Mouse (Mus musculus): ENCODE data around the gene Rassf10. TPM values are rescaled to one million over a fixed set of nuclear protein-coding genes. Genes with fewer than 3 reads are reported as not detected.

Rassf10 gene
- polyA plus RNA-seq, 2 experiments = 2.1 to 4.5 TPM

- peaks cover 33% of the 10 kb centered on the region for H3K27me3 ChIP-seq (ENCODE audit: control insufficient read depth, insufficient read depth, low read length)
- TF ChIP-seq POLR2A (IDR thresholded peaks at IDR 0.05; ENCODE audit: borderline replicate concordance, extremely low read depth, insufficient read depth, insufficient read length) = no peak
- ATAC-seq (ENCODE audit: low FRiP score, low read depth) = no peak
- H3K4me2 ChIP-seq (replicated peaks; ENCODE audit: low read depth, low read length, severe bottlenecking) = no peak overlapping the region
- no peak overlapping the region for H3K4me3 ChIP-seq (replicated peaks; ENCODE audit: low read length)
- DNase-seq (ENCODE audit: low spot score) = no peak
- no peaks in the 10 kb centered on the region for H3K9me3 ChIP-seq (ENCODE audit: control insufficient read depth, low read length)
- H3K4me1 ChIP-seq (ENCODE audit: control insufficient read depth, insufficient read depth, low read length) = peaks cover 13% of the 10 kb centered on the region; the same call in 1 of the 2 replicates
- H3K27ac ChIP-seq (replicated peaks; ENCODE audit: low read depth, low read length) = no peak overlapping the region
- no peaks in the 10 kb centered on the region for H3K36me3 ChIP-seq (ENCODE audit: control insufficient read depth, insufficient read depth, low read length)
- WGBS = 70% methylated on average over 7 of the region's 7 CpGs
- H3K9ac ChIP-seq (ENCODE audit: low read depth, low read length, severe bottlenecking) = no peak overlapping the region
Measured at GRCm38 (mm10) chr7:112956961-112957360, 3.2 kb downstream of the Rassf10 start.

DNA sequence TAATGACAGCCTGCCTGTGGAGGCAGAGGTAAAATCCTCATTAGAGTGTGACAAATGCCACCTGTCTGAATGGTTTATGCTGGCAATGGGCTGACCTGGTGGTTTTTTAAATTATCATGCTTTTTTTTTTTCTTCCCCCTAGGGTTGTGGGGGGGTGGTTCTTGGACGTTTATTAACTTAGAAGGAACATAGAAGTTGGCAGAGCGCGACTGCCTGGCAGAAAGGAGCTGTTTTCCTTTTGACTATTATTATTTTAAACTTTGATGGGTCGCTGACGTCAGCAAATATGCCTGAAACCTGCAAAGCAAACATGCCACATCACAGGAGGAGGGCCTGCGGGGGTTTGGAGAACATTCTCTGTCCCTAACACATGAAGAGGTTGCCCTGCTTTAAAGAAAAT, 3.9 kb downstream of the Rassf10 start:
- H3K27ac ChIP-seq (replicated peaks; ENCODE audit: low read depth, low read length) = no peak overlapping the region
- TF ChIP-seq POLR2A (IDR thresholded peaks at IDR 0.05; ENCODE audit: borderline replicate concordance, extremely low read depth, insufficient read depth, insufficient read length) = no peak
- DNase-seq (ENCODE audit: low spot score) (no peak), ATAC-seq (ENCODE audit: low FRiP score, low read depth) (no peak)
- peaks cover 33% of the 10 kb centered on the region for H3K27me3 ChIP-seq (ENCODE audit: control insufficient read depth, insufficient read depth, low read length)
- H3K9me3 ChIP-seq (ENCODE audit: control insufficient read depth, low read length) = no peaks in the 10 kb centered on the region
- peaks cover 13% of the 10 kb centered on the region; the same call in 1 of the 2 replicates for H3K4me1 ChIP-seq (ENCODE audit: control insufficient read depth, insufficient read depth, low read length)
- no peak overlapping the region for H3K4me2 ChIP-seq (replicated peaks; ENCODE audit: low read depth, low read length, severe bottlenecking)
- H3K36me3 ChIP-seq (ENCODE audit: control insufficient read depth, insufficient read depth, low read length) = no peaks in the 10 kb centered on the region
- H3K4me3 ChIP-seq (replicated peaks; ENCODE audit: low read length) = no peak overlapping the region
- no peak overlapping the region for H3K9ac ChIP-seq (ENCODE audit: low read depth, low read length, severe bottlenecking)
- WGBS = 43% methylated on average over 6 of the region's 6 CpGs

DNA sequence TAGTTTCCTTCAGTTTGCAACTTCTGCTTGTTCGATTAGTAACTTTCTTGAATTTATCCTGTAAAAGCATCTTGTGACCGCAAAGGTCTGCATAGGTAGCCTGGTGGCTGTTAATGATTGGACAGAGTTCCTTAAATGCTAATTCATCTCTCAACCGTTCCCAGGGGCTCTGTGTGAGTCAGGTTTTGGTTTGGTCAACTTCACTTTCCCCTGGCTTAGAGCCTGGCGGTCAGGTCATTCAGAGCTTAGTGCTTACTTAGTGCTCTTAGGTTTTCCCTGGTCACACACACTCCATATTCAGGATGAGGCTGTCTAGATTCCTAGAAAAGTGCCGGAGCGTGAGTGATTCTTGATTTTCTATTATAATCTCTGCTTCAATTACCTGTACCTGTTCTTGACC, 12.6 kb downstream of the Rassf10 start:
- Histone ChIP-seq H3K4me1 (ENCODE audit: control insufficient read depth, insufficient read depth, low read length) (no peaks in the 10 kb centered on the region), H3K36me3 (ENCODE audit: control insufficient read depth, insufficient read depth, low read length) (no peaks in the 10 kb centered on the region), H3K27ac (replicated peaks; ENCODE audit: low read depth, low read length) (no peak overlapping the region), H3K27me3 (ENCODE audit: control insufficient read depth, insufficient read depth, low read length) (no peaks in the 10 kb centered on the region), H3K4me2 (replicated peaks; ENCODE audit: low read depth, low read length, severe bottlenecking) (no peak overlapping the region), H3K9ac (ENCODE audit: low read depth, low read length, severe bottlenecking) (no peak overlapping the region), H3K9me3 (ENCODE audit: control insufficient read depth, low read length) (peaks cover 8% of the 10 kb centered on the region), H3K4me3 (replicated peaks; ENCODE audit: low read length) (no peak overlapping the region)
- TF ChIP-seq POLR2A (IDR thresholded peaks at IDR 0.05; ENCODE audit: borderline replicate concordance, extremely low read depth, insufficient read depth, insufficient read length) = no peak
- ATAC-seq (ENCODE audit: low FRiP score, low read depth) (no peak), DNase-seq (ENCODE audit: low spot score) (no peak)
- WGBS = 45% methylated on average over 6 of the region's 6 CpGs

GRCm38 (mm10) chr7:112966786-112967185, 13.0 kb downstream of the Rassf10 start:
- no peak for DNase-seq (ENCODE audit: low spot score)
- ATAC-seq (ENCODE audit: low FRiP score, low read depth) = no peak
- TF ChIP-seq POLR2A (IDR thresholded peaks at IDR 0.05; ENCODE audit: borderline replicate concordance, extremely low read depth, insufficient read depth, insufficient read length) = no peak

GRCm38 (mm10) chr7:112983316-112983715, 29.6 kb downstream of the Rassf10 start:
- H3K9ac ChIP-seq (ENCODE audit: low read depth, low read length, severe bottlenecking) = no peak overlapping the region
- ATAC-seq (ENCODE audit: low FRiP score, low read depth) = no peak
- no peaks in the 10 kb centered on the region for H3K4me1 ChIP-seq (ENCODE audit: control insufficient read depth, insufficient read depth, low read length)
- H3K9me3 ChIP-seq (ENCODE audit: control insufficient read depth, low read length) = no peaks in the 10 kb centered on the region
- no peak overlapping the region for H3K4me3 ChIP-seq (replicated peaks; ENCODE audit: low read length)
- no peak overlapping the region for H3K27ac ChIP-seq (replicated peaks; ENCODE audit: low read depth, low read length)
- 49% methylated on average over 5 of the region's 5 CpGs for WGBS
- no peaks in the 10 kb centered on the region for H3K27me3 ChIP-seq (ENCODE audit: control insufficient read depth, insufficient read depth, low read length)
- no peak for DNase-seq (ENCODE audit: low spot score)
- H3K36me3 ChIP-seq (ENCODE audit: control insufficient read depth, insufficient read depth, low read length) = no peaks in the 10 kb centered on the region
- no peak overlapping the region for H3K4me2 ChIP-seq (replicated peaks; ENCODE audit: low read depth, low read length, severe bottlenecking)
- TF ChIP-seq POLR2A (IDR thresholded peaks at IDR 0.05; ENCODE audit: borderline replicate concordance, extremely low read depth, insufficient read depth, insufficient read length) = no peak

More at GRCm38 (mm10) chr7:112966786-112967185, 13.0 kb downstream of the Rassf10 start:
- Histone ChIP-seq H3K4me3 (replicated peaks; ENCODE audit: low read length) (no peak overlapping the region), H3K27me3 (ENCODE audit: control insufficient read depth, insufficient read depth, low read length) (no peaks in the 10 kb centered on the region), H3K4me1 (ENCODE audit: control insufficient read depth, insufficient read depth, low read length) (no peaks in the 10 kb centered on the region), H3K9ac (ENCODE audit: low read depth, low read length, severe bottlenecking) (no peak overlapping the region), H3K9me3 (ENCODE audit: control insufficient read depth, low read length) (peaks cover 8% of the 10 kb centered on the region), H3K36me3 (ENCODE audit: control insufficient read depth, insufficient read depth, low read length) (no peaks in the 10 kb centered on the region), H3K27ac (replicated peaks; ENCODE audit: low read depth, low read length) (no peak overlapping the region), H3K4me2 (replicated peaks; ENCODE audit: low read depth, low read length, severe bottlenecking) (no peak overlapping the region)
- 13% methylated on average over 3 of the region's 3 CpGs for WGBS

Measured in limb, embryonic 14.5 days (tissue).